Mouse (Mus musculus): ENCODE measurements at regions not wholly inside any gene's neighbourhood (a gene's known extent, or its start where the extent isn't known, plus 50 kb on each side); places are given as distances from the start of the nearest gene placed in this dataset.

DNA sequence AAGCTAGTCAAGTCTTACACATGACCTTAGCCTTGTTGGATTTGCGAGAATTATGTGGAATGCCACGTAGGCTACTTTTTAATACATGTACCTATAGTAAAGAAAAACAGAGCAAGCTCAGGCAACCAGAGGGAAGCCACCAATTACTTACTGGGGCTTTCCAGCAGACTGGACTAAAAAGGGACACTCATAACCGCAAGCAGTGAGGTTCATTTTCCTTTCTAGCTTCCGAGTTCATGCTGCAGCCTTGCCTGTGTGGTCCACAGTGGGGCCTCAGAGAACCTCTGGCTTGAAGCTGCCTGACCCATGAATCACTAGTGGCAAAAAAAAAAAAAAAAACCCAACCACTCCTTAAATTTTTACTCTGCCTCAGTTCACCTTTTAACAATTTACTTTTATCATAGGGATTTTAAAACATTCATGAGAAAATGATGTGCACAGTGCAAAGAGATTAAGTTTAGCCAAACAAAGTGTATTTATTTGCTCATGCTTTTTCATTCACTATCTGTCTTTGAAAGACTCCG is 188.6 kb upstream of the 1700066M21Rik start:
- DNase-seq, result no peak

DNA sequence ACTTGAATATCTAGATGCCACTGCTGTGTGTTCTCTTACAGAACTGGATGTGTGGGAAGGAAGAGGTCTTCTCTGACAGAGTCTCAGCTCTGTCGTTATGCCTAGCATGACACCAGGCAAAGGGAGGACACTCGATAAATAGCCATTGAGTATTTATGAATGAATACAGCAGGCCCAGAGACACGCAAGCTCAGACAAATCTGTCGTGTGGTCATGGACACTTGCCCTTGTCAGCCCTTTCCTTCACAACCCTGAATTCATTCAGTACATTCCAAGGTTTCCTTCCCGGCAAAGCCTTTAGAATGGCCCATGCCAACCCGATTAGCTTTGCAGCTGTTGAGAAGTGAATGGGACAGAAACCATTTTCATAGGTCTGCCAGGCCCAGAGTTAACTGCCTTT is 176.1 kb upstream of the 1700066M21Rik start:
- DNase-seq, result no peak

DNA sequence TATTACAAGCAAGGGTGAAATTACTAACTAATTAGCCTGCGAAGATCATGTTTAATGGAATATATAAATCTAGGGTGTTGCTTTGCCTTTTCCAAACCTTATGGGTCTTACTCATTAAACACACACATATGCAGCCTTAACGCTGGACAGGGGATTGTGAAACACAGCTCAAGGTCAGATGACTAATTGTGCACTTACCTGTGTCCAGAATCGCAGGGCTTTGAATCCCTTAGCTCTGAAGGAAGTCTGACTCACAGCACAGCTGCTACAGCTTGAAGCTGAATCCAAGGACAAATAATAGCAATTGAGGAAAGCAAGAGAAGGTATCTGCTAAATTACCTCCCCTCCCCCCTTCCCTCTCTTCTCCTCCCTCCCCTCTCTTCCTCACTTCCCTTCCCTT is 173.1 kb upstream of the 1700066M21Rik start:
- DNase-seq, result no peak

DNA sequence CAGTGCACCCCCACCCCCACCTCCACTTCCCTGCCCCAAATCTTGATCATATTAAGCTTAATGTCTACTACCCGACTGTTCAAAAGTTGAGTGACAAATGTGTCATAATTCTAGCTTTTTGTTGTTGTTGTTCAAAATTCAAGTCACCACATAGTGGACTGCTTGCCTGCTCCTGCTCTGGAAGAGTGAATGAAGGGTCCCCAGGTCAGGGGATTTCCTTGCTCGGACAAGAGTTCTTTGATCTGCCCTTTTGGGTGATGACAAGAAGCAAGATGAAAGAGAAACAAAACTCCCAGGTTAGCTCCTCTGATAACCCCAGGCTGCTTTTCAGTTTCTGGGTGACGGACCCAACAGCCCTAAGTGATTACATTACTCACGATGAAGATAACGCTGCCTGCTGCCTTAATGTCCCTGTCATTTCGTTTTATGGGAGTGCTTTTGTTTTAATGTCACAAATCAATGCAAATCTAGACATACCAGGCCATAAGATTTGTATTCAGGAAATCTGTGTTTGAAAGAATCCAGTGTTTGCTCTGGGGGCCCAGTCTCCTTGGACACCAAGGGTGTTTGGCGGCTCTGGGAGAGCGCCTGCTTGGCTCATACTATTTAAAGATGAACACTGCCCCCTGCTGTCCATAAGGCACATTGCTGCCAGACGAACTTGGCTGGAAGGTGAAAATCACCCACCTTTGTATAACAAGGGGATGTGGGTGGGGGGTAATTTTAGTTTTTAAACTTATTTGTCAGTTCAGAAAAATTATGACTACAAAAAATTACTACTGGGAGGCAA is 172.0 kb upstream of the 1700066M21Rik start:
- peak; percentile 50 for DNase-seq

DNA sequence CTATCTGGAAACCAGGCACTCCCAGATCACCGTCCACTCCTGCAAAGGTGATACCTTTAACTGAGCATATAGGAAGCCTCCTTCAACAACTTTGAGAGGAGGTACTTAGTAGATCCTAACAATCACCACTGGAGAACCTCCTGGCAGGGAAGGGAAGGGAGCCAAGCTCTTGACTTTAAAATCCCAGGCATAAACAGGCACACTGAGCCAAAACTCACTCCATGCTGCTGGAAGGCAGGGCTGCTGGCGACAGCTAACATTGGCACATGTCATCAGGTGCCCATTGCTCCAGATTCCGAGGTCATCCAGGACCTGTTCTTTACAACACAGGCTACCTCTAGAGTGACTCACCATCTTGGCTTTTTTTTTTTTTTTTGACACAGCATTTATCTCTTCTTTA is 170.9 kb upstream of the 1700066M21Rik start:
- no peak for DNase-seq

DNA sequence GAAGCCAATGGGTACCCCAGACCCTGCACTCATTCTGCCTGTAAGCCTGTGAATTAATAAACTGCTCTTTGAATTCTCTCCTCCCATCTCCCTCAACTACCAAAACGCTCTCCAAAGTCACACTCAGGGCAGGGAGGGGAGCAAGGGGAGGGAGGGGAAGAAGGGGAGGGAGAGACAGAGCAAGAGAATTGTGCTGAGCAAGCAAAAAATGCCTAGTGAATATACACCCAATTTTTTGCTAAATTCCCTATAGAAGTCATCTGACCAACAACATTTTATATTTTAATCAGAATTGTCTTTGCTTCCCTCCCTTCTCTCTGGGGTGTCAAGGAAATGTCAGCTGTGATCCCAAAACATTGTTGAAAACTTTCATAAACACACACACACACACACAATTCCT is 170.5 kb upstream of the 1700066M21Rik start:
- DNase-seq, result no peak

DNA sequence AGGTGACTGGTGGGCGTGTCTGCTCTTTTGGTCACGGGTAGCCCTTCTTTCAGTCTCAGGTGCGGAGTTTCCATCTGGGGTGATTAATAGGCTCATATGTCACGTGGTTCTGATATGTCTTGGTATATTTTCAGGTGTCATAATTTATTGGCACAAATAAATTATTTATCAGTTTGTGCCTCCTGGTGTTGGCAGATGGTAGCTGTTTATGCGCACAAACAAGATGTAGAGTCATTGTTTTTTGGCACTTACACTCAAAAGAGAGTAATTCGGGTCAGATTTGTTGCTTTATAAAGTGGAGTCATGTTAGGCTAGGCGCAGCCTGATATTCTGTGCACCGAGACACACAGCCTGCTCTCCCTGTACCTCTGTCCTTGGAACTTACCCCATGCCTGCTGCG is 169.0 kb upstream of the 1700066M21Rik start:
- no peak for DNase-seq

DNA sequence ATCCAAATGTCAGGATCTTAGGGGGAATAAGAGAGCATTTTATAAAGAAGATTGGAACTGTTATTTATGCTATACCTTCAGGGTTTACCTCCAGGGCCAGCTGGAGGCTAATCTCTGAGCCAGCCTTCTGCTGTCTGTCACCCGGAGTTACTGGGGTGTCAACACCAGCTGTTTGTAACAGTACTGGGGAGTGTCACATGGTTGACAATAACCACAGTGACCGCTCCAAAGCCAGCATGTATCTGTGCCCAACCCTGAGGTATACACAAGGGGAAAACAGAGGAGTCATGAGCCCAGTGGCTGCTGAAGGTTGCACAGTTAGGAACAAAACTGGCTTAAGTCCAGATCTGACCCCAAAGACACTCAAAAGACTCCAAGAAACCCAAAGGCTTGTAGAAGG is 168.1 kb upstream of the 1700066M21Rik start:
- DNase-seq, result no peak

DNA sequence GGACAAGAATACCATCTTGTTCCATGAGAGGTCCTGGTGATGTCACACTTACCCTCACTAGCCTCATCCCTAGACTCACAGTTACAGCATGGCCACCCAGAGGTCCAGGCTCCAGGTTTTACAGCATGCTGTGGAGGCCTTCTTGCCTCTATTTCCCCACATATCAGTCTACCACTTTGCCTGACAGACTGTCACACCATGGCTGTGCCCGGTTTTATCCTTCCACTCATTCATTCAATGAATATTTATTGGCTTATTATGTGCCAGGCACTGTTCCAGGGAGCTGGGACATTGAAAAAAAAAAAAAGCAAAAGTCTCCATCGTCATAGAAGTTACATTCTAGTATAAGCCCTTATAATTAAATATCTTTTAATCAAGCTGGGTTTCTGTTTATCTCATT is 166.4 kb upstream of the 1700066M21Rik start:
- DNase-seq, result no peak

DNA sequence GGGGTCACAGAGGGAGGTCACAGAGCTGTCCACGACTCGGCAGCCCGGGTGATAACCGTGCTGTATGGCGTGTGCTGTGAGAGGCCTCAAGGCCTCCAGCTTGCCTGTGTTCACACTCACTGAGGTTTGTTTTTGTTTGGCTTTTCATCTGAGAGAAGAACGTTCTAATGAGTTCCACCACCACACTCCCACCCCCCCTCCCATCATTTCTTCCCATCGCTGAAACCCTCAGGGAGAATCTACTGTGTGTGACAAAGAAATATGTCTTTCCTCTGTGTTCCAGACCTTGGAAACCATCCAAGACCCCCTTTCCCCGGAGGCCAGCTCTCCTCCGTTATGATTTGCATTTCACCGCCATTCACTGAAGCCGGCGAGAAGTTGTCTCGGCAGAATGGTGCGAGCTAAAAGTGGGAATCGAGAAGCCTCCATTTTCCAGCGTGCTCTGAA is 164.0 kb upstream of the 1700066M21Rik start:
- DNase-seq, result no peak

DNA sequence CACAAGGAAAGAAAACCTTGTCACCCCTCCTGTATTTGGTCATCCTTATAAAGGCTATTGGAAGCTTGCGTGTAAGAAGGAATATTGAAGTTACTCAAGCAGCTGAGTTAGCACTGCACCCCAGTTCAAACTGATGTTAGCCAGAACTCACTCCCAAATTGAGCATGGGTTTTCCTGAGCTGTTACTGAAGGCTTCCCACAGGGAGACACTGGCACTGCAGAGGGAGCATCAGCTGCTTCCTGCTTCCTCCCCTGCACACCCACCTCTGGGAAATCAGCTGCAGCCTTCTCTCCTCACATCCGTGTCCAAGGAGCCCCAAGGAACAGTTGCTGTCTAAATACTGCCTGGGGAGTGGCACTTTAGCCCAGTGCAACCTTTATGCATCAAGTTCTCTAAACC is 163.2 kb upstream of the 1700066M21Rik start:
- DNase-seq, result no peak

DNA sequence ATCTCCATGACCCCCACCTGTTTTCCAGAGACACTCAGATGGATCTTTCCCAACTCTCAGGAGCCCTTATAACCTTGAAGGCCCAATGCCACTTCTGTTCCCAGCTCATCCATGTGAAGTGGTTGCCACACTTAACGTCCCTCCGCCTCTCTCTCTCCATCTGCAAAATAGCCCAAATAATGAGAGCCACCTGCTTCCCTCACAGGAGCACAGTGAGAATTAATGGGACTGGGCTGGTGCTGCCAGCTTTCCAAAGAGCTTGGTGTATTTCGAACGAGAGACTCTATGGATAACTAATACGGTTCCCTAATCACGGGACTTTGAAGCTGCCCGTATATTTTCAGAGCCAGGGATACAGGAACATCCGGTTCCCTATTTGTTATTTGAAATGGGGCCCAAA is 159.8 kb upstream of the 1700066M21Rik start:
- DNase-seq, result no peak

DNA sequence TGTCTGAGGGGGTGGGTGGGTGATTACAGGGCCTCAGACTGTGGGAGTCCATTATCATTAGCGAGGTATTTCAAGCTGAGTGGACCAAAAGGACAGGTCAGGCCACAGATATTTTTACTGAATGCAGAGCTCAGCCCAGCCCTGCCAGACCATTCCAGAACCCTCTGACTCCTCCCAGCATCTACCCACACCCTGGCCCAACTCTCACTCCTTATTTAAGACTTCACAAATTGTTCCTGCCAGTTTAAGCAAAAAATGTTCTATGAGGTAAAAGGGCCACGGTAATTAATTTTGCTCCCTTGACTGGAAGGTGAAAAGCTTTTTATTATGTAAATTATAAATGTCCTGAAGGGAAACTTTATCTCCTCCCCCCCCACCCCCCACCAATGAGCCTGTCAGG is 159.3 kb upstream of the 1700066M21Rik start:
- DNase-seq, result no peak

DNA sequence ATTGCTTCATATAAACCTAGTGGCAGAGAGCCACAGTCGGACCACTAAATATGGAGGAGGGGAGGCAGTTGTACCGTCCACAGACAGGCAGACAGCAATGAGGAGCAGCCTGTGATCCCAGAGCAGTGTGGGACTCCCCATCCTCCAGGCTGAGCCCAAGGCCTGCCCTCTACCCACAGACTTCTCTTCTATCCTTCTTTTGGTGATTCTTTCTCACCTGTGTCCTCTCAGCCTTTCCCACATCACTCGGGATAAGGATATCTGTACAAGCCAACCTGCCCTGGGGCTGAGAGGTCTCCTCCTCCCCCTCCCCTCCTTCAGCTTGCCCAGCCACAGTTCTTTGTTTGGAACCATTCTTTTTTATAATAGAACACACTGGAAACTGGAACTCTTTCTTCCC is 158.8 kb upstream of the 1700066M21Rik start:
- no peak for DNase-seq

DNA sequence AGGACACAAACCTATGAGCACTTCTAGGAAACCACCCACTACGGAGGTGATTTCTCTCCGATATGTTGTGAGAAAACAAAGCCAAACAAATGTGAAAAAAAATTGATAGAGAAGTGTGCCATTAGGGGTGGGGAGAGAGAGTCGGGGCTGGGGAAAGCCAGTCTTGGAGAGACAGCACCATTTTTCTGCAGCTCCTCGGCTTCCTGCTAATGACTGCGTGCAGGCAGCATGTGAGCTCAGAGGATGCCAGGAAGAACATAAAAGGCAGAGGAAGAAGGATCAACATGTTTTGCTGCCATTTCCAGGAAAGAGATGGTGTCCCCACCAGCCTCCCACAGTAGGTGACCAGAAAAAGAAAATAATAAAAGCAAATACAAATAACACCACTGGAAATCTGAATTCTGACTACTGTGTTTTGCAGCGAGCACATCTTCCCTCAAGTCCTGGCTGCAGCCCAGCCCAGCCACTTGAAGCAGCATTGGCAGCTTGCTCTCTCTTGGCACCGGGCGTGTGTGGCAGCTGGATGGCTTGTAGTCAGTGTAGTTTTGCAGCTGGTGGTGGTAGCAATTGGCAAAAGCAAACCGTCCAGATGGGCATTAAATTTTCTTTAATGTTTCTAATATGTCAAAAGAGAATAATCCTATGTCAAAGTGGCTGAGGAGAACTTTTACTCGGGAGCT is 152.9 kb upstream of the 1700066M21Rik start:
- DNase-seq, result peak; percentile 35

DNA sequence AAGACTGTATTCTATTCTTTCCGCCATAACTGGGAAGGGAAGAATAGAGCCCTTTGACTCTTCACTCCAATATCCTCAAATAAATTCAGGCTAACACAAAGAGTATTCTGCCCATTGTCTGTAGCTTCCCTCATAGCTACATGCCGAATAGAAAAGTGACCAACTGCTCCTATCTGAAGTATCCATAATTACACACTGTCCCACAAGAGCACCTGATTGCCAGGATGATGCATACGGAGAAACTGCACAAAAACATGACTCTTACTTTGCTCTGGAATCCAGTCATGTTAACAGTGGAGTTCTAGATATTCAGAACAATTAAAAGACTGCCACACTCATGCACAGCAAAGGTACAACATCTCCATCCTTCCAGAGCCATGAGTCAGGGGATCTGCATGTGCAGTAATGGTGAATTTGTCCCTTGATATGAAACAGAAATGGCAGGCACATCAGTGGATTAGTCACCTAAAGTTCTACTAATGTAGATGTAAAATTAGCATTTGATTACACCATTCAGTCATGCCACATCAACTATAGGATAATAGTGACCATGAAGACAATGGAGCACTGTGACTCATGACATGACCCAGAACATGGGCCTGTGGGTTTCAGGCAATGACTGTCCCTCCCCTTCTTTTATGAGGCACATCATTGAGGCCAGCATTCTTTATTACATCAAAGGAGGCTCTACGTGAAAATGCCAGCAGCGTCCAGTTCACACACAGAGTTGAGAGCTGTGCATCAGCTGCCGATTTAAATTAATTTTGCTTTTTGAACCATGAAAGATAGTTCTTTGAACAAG is 133.6 kb upstream of the 1700066M21Rik start:
- DNase-seq, result no peak

DNA sequence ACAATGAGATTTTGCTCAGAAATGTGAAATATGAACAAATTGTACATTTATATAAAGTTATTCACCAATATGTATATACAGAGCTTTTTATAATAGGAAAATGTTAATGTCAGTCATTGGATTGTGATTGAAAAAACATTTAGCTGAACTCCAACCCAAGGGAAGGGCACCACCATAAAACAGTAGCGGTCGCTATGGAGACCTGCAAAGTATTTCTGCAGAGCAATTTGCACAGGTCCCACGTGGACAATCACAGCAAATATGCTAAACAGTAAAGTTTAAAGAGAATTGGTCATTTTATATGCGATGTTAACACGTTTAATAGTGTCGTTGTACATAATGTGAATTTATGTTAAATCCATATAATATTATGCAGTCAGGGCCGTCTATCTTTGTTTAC is 117.8 kb upstream of the 1700066M21Rik start:
- no peak for DNase-seq

DNA sequence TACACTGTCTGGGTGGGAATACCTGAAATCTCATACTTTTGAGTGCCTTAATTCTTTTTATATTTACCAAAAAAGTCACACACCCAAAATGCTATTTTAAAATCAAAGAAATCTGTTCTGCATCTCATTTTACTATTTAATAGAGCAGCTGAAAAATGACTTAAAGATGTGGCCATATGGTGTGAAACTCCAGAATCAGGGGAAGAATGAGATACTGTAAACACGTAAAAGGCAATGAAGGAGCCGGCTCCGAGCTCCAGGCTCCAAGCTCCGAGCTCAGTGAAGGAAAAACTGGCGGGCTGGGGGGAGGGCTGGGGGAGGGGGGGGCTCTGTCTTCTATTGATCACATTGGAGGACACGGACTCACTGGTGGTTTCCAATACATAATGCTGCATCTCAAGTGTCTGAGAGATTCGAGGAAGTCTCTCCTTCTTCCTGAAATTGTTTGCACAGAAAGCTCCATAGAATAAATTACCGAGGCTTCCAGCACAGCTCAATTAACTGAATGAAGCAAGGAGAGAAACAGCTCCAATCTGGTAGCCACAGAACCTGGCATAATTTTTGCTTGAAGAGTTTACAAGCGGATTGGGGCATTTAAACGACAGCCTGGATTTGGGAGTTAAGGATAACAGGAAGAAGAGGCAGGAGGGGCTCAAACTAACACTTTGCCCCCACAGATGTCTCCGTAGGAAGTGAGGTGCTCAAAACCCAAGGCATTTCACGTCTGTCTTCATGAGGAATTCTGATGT is 112.2 kb upstream of the 1700066M21Rik start:
- no peak for DNase-seq

DNA sequence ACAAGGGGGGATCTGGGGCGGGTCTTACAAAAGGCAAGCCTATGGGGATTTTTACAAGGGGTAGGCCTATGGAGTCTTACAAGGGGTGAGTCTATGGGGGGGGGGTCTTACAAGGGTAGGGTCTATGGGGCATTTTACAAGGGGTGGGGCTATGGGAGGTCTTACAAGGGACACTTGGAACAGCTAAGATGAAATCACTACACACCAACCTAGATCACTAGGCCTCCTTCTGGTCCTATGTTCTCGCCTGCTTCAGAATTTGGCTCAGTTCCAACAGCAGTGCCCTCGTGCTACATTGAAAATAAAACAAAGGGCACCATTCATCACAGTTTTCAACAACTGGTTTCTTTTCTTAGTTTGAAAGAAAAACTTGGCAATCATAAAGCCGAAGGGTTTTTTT is 110.7 kb upstream of the 1700066M21Rik start:
- no peak for DNase-seq

DNA sequence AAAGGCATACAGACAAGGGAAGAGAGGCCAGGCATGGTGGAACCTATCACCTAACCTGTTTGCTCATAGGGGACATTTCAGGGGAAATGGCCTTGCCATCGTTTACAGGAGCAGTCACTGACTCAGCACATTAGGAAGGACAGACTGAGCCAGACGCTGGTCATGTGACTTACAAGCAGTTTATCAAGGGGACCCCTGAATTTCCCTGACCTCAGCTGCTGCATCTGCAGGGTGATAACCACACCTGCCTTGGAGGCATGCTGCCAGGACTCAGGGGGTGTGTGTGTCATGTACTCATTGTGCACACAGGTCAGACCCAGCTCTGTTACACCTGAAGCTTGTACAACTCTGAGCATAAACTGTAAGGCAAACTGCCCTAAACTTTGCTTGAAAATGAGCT is 109.6 kb upstream of the 1700066M21Rik start:
- DNase-seq, result no peak

DNA sequence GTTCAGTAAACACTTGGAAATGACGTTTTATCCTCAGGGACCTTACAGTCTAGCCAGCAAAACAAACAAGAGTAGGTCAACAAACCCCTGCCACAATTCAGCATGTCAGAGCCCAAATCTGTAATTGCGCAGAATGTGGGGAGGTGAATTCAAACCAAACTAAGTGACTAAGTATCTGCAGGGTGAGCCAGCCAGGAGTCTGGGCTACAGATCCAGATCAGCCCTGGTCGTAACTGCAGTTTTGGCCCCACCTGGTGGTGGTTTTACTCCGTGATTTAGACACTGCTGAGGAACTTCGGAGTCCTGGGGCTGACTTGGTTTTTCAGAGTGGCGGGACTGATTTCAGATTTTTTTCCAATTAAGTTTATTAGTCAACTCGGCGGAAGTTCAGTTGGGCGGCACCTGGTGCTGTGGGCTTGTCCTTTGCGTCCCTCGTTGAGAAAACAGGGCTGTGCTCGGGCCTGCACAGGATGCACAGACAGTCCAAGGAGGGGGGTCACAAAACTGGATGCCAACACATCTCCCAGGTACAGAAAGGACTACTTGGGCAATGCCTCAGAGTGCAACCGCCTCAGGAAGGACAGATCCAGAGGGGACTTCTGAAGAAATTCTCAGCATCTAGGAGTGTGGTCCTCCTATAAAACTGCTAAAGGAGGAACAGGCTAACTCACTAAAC is 107.6 kb upstream of the 1700066M21Rik start:
- peak; percentile 49 for DNase-seq

DNA sequence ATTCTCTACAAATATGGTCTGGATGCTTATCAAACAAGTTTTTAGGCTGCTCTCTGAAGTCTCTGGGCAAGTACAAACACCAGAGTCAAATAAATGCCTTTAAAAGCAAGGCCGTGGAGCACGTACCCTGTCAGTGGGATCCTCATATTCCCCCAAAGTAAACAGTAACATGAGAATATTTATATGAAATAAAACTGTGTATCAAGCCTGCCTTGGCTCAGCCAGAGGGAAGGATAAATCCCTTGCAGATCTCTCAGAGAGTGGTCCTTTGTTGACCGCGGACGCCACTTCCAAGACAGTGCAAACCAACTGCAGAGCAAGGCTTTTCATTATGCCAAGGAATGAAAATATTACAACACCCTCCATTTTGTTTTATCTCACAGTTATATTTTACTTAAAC is 104.8 kb upstream of the 1700066M21Rik start:
- DNase-seq, result no peak

Data from adrenal gland, postnatal 25 days (tissue).